8 mouse cellular contexts compared by ENCODE assay signal in the genomic region with DNA sequence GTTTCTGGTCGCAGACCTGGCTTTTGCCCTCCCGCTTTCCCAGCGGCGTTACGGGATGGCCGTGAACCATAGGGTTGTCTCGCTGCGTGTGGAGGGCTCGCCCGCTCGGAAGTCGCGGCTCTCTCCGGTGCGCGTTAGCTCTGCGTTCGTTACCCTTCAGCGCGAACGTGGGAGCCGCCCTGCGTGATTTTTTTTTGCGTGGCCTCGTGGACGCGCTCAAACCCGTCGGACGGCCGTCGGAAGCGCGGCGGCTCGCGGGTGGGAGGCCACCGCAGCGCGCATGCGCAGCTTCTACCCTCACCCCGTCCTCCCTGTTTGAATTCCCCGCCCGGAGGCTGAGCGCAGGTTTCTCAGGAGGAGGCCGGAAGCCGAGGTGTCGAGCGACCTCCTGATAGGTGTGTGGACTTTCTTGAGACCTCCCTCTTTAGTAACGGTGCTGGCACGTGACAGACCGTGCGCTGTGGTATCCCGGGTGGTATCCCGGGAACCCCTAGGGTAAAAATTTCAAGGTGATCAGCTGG. TPM values are rescaled to one million over a fixed set of nuclear protein-coding genes. Genes with fewer than 3 reads are reported as not detected.
A peak's percentile ranks its signal among the peaks of the same experiment; 100 is the strongest.
DNase-seq lines count a peak whose midpoint lies in the region; ATAC-seq lines count a peak whose summit lies in the region.

A gene (plus strand): TSS at position 314 of the 521 bp plus-strand sequence.

- WGBS in hindbrain, embryonic 15.5 days = under 1% methylated on average over 55 of the region's 55 CpGs

- H3K27me3 ChIP-seq in hindbrain, embryonic 15.5 days = no peaks in the 10 kb centered on the region

- 0 out of 2 replicates have a peak, but pooled peaks cover 5% of the 10 kb centered on the region for H3K4me1 ChIP-seq in hindbrain, embryonic 15.5 days (replicated peaks)

- ATAC-seq in hindbrain, embryonic 15.5 days (ENCODE audit: low FRiP score, low read depth) = peak; percentile 95

- H3K36me3 ChIP-seq in hindbrain, embryonic 15.5 days = no peaks in the 10 kb centered on the region

- H3K9ac ChIP-seq in hindbrain, embryonic 15.5 days = peak within 1 kb of the TSS; percentile 48

- H3K4me2 ChIP-seq in hindbrain, embryonic 15.5 days = peak within 1 kb of the TSS; percentile 86

- no peaks in the 10 kb centered on the region for H3K9me3 ChIP-seq in hindbrain, embryonic 15.5 days

- H3K4me3 ChIP-seq in hindbrain, embryonic 15.5 days = peak within 1 kb of the TSS; percentile 64

- peak within 1 kb of the TSS; percentile 76 for H3K27ac ChIP-seq in hindbrain, embryonic 15.5 days (replicated peaks)

- peak; percentile 91 for DNase-seq in T-cell, adult 2 months (ENCODE audit: low spot score)
- peak; percentile 84 to 89 for DNase-seq in cerebellum, postnatal 36 days
- DNase-seq in frontal cortex, postnatal 36 days (ENCODE audit: low spot score in 2 of 2) = peak; percentile 80 to 88
- peak; percentile 87 for DNase-seq in left cerebral cortex, adult 11 months (ENCODE audit: low spot score)
- DNase-seq in lung, postnatal 4 days = peak; percentile 88 to 92
- peak; percentile 91 for DNase-seq in retina, postnatal 7 days (ENCODE audit: low read depth, low spot score)
- DNase-seq in urinary bladder, postnatal 14 days (ENCODE audit: low spot score) = peak; percentile 89

RNA-seq across cellular contexts. Expression of the gene that starts here (rescaled TPM):
- 1.7 and 1.8 TPM in 2 replicates for polyA plus RNA-seq in hindbrain, embryonic 15.5 days (2015; fragmentation: Nextera tagmentation; extraction: Ambion mirVana)

Comparison
In these comparisons a context has a peak if more than half of its experiments do, and no peak if none do; other contexts are left out.
1. Peak in every context shown above with its lines: DNase-seq, ATAC-seq, H3K4me3 ChIP-seq and H3K27ac ChIP-seq.